Mouse (Mus musculus) megakaryocyte, embryonic 14.5 days (primary cell): ENCODE measurements around the gene Chuk. TPM values are rescaled to one million over a fixed set of nuclear protein-coding genes. Genes with fewer than 3 reads are reported as not detected.

ENCODE experiments used
- H3K27me3 ChIP-seq: replicated peaks from 2 replicates; pipeline ENCODE3; 2012; ENCODE audit warnings: inconsistent platforms
- H3K36me3 ChIP-seq: replicated peaks from 2 replicates; pipeline ENCODE3; 2012; ENCODE audit warnings: low read length, inconsistent platforms, mixed read lengths
- H3K4me1 ChIP-seq: 2 replicates; pipeline ENCODE4 v1.6.1; 2012; ENCODE audit warnings: inconsistent platforms
- H3K4me3 ChIP-seq: replicated peaks from 2 replicates; pipeline ENCODE3; 2012; ENCODE audit warnings: moderate library complexity, mild to moderate bottlenecking, inconsistent platforms
- H3K9me3 ChIP-seq: 2 replicates; pipeline ENCODE4 v1.6.1; 2012; ENCODE audit warnings: inconsistent platforms
- FLI1 ChIP-seq: IDR thresholded peaks from 2 replicates; pipeline ENCODE4 v1.6.1; 2012; ENCODE audit warnings: low read length, inconsistent platforms, mixed read lengths
- GATA1 ChIP-seq: IDR thresholded peaks from 3 replicates; pipeline ENCODE4 v1.6.1; 2012; ENCODE audit warnings: mixed read lengths, low read length, inconsistent platforms, borderline replicate concordance
- polyA plus RNA-seq: library from polyadenylated mRNA; stranded (reverse); fragments of >175 nt; gene quantifications from 2 replicates; pipeline ENCODE4 v1.2.3, GENCODE M21; 2012; ENCODE audit warnings: low replicate concordance; ENCODE audit not compliant: insufficient read depth

The Chuk gene
- polyA plus RNA-seq, result 4.1 and 4.9 TPM in 2 replicates

- Histone ChIP-seq H3K9me3 (no peaks in the 10 kb centered on the region), H3K36me3 (peaks cover 40% of the 10 kb centered on the region)
These were observed at the start of gene Chuk for GRCm38 (mm10) chr19:44106831-44107660. Chuk (minus strand) TSS chr19:44107480.

GRCm38 (mm10) chr19:44157005-44157404 lies 49.7 kb upstream of the Chuk start:
- TF ChIP-seq FLI1, result no peak
- no peak for TF ChIP-seq GATA1
- H3K4me1 ChIP-seq, result 0 out of 2 replicates have a peak, but pooled peaks cover 3% of the 10 kb centered on the region
- peaks cover 54% of the 10 kb centered on the region for H3K27me3 ChIP-seq
- no peaks in the 10 kb centered on the region for H3K36me3 ChIP-seq
- no peaks in the 10 kb centered on the region for H3K9me3 ChIP-seq
- no peak overlapping the region for H3K4me3 ChIP-seq

More at GRCm38 (mm10) chr19:44106831-44107660, at the start of gene Chuk:
- no peaks in the 10 kb centered on the region for H3K27me3 ChIP-seq
- no peak for TF ChIP-seq GATA1
- TF ChIP-seq FLI1, result no peak
- H3K4me3 ChIP-seq, result peak within 1 kb of the TSS; percentile 100
- peaks cover 63% of the 10 kb centered on the region for H3K4me1 ChIP-seq

- H3K4me3 ChIP-seq, result no peak overlapping the region
- H3K27me3 ChIP-seq, result peaks cover 61% of the 10 kb centered on the region
- no peak for TF ChIP-seq GATA1
- no peaks in the 10 kb centered on the region for H3K36me3 ChIP-seq
- H3K4me1 ChIP-seq, result no peaks in the 10 kb centered on the region
- H3K9me3 ChIP-seq, result no peaks in the 10 kb centered on the region
These were observed 46.5 kb upstream of the Chuk start for GRCm38 (mm10) chr19:44153781-44154180.

- H3K4me1 ChIP-seq, result peaks cover 32% of the 10 kb centered on the region
- no peak overlapping the region for H3K4me3 ChIP-seq
- H3K27me3 ChIP-seq, result peaks cover 26% of the 10 kb centered on the region
- H3K9me3 ChIP-seq, result no peaks in the 10 kb centered on the region
- no peak for TF ChIP-seq FLI1
- no peak for TF ChIP-seq GATA1
- H3K36me3 ChIP-seq, result peaks cover 7% of the 10 kb centered on the region
These were observed 41.7 kb upstream of the Chuk start for GRCm38 (mm10) chr19:44148991-44149390.

- H3K27me3 ChIP-seq, result peaks cover 20% of the 10 kb centered on the region
- H3K4me3 ChIP-seq, result no peak overlapping the region
- TF ChIP-seq FLI1 (no peak), GATA1 (no peak)
- H3K9me3 ChIP-seq, result no peaks in the 10 kb centered on the region
- peaks cover 35% of the 10 kb centered on the region for H3K4me1 ChIP-seq
- H3K36me3 ChIP-seq, result peaks cover 13% of the 10 kb centered on the region
These were observed 41.1 kb upstream of the Chuk start for GRCm38 (mm10) chr19:44148345-44148744.

GRCm38 (mm10) chr19:44146951-44147350 lies 39.7 kb upstream of the Chuk start:
- Histone ChIP-seq H3K4me1 (peaks cover 35% of the 10 kb centered on the region), H3K27me3 (peaks cover 10% of the 10 kb centered on the region), H3K9me3 (no peaks in the 10 kb centered on the region), H3K4me3 (no peak overlapping the region), H3K36me3 (peaks cover 27% of the 10 kb centered on the region)
- TF ChIP-seq GATA1, result no peak
- no peak for TF ChIP-seq FLI1

- peaks cover 35% of the 10 kb centered on the region for H3K4me1 ChIP-seq
- H3K4me3 ChIP-seq, result peak overlapping the region; percentile 99
- peaks cover 9% of the 10 kb centered on the region for H3K27me3 ChIP-seq
- TF ChIP-seq GATA1, result no peak
- TF ChIP-seq FLI1, result no peak
- peaks cover 31% of the 10 kb centered on the region for H3K36me3 ChIP-seq
- no peaks in the 10 kb centered on the region for H3K9me3 ChIP-seq
These were observed 39.2 kb upstream of the Chuk start for GRCm38 (mm10) chr19:44146568-44146879.

GRCm38 (mm10) chr19:44145702-44146567 lies 38.7 kb upstream of the Chuk start, which contains the start of gene Bloc1s2:
Bloc1s2 (minus strand) TSS chr19:44146446.
- H3K9me3 ChIP-seq, result no peaks in the 10 kb centered on the region
- peaks cover 35% of the 10 kb centered on the region for H3K4me1 ChIP-seq
- peaks cover 37% of the 10 kb centered on the region for H3K36me3 ChIP-seq
- no peak for TF ChIP-seq FLI1
- TF ChIP-seq GATA1, result no peak
- H3K27me3 ChIP-seq, result peaks cover 7% of the 10 kb centered on the region
- peak within 1 kb of the TSS; percentile 99 for H3K4me3 ChIP-seq

GRCm38 (mm10) chr19:44144366-44144765 lies 37.1 kb upstream of the Chuk start:
- Histone ChIP-seq H3K4me1 (peaks cover 35% of the 10 kb centered on the region), H3K4me3 (peak overlapping the region; percentile 16), H3K9me3 (no peaks in the 10 kb centered on the region), H3K27me3 (peaks cover 1% of the 10 kb centered on the region), H3K36me3 (peaks cover 51% of the 10 kb centered on the region)
- TF ChIP-seq FLI1 (no peak), GATA1 (no peak)
